Mouse (Mus musculus) lung, postnatal 25 days (tissue): ENCODE measurements around the gene Sec16a.

Experiments used
- DNase-seq: peaks from one replicate; pipeline ENCODE4 v3.0.0; 2022; ENCODE audit warnings: low spot score

Sec16a gene

DNA sequence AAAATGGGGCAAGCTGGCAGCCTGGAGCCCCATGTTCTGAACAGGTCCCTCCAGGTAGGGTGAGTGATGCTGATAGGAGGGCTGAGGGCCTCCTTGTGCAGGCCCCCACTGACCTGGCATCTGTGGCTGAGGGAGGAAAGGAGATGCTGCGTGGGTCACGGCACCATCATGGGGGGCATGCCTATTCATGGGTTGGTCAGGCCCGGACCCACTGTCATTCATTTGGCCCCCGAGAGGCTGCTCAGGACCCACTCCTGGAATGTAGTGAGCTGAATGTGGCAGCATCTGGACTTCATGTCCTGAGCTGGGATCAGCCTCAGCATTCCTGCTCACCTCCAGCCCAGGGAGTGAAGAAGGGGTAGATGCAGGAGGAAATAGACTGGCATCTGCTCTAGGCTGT lies 3.8 kb downstream of the Sec16a start:
- no peak for DNase-seq

DNA sequence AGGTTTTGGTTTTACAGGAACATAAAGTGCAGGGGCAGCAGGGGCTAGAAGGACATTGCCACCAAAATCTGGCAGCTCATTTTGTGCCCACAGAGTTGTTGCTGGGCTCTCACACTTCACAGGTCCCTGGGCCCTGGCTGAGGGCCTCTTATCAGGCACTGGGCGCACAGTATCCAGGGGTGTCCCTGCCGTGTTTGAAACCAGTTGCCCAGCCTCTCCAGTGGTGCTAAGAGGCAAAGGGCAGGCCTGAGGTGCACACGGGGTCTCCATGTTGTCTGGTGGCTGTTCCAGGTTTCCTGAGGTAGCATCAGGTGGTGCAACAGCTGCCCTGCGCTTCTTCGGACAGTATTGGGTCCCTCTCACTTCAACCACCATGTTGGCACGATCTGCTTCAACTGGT lies 5.3 kb downstream of the Sec16a start:
- no peak for DNase-seq

DNA sequence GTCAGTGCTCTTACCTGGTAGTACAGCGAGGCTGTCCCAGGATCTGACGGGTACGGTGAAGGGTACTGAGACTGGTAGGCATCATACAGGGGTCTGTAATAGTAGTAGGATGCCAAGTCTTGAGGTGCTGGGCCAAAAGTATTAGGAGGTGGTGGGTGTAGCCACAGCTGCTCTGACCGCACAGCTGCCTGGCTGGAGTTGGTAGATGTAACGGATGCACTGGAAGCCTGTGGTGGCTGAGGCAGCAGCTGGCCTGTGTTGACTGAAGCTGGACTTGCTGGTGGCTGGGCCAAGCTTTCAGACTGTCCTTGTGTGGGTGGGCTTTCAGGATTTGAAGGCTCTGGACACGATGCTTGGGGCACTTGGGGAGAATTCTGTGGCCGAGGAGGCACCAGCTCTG lies 6.6 kb downstream of the Sec16a start:
- no peak for DNase-seq

DNA sequence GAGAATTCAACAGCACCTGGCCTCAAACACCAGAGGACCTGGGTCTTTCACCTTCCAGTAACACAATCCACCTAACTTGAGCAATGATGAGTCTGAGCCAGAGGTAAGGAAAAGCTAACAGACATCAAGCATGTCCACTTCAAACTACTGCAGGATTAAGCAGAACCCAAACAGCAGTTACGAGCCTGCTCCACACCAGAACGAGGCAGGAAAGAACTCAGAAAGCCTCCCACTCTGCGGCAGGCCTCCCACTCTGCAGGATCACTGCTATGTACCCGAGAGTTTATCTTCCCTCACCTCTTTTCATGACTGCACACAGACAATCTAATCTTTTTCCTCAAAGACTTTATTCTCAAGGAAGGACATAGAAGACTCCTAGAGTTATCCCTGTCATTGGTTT lies 7.8 kb downstream of the Sec16a start:
- no peak for DNase-seq

DNA sequence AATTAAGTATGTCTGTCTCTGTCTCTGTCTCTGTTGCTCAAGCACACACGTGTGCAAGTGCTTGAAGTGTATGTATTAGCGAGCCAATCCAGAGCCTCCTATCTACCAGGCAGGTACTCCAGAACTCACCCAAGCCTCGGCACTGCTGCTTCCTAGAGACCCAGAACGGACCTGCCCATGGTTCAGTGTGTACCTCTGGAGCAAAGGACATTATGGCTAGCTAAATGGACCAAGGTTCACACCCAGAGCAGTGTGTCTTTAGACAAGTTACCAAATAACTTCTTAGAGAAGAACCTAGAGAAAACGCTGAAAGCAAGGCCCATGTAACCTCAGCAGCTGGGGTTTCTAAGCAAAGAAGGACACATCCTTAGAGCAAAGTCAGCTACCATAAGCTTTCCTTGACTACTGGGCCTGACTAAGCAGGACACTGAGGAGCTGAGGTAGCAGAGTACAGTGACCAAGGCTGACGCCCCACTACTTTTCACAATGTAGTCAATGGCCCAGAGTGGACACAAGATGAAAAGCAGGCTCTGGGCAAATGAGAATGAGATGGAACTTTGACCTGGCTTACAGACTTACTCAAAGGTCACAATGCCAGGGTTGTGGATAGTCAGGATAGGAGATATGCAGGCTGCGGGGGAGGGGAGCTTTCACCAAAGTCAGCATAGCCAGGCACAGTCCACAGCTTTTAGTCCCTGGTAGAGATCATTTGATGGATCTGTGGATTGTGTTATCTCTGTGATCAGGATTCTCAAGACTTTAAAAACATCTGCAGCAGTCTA lies 10.0 kb downstream of the Sec16a start:
- DNase-seq, result no peak

DNA sequence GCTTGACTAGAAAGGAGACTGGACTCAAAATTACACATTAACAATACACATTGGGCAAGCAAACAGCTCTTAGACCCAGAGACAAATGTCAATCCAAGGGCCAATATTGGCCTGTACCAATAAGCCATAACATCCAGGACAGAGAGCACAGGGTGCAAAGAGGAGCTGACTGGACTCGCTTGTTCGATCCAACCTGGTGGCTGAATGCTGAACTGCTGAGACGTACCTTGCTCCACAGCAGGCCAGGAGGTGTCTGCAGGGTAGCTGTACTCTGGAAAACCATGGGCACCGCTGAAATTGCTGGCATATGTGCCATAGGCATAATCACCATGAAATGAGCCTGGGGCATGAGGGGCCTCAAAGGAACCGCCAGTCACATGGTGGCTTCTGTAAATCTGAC lies 15.2 kb downstream of the Sec16a start:
- no peak for DNase-seq

DNA sequence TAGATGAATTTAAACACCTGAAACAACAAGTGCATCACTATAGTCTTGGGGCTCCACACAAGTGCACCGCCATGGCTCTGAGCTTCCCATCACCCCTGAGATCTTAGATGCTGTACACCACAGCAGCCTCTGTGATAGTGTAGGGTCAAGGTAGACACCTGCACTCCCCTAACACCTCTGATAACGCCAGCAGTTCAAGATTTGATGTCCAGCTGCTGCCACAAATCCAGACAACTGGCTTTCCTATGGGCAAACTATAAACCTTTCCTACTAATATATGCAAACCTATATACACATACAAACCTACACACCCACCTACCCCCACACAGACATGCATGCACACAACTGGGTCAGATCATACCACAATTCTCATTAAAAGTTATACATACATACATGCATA lies 20.5 kb downstream of the Sec16a start:
- DNase-seq, result no peak

DNA sequence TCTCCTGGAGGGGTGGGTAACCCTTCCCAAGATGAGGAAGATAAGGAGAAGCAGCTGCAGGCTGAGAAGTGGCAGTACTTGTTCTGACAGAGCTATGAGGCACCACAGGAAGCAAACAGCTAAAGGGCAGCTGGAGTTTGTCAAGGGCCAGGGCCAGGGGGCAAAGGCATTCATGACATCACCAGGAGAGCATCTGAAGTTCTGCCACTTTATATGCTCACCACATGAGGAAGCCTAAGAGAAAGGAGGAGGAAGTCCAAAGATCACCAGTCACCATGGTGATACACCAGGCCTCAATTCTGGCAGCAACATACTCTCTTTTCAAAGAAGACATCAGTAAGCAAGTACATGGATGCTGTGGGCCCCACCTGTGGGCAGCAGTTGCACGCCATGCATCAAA lies 21.9 kb downstream of the Sec16a start:
- DNase-seq, result no peak

DNA sequence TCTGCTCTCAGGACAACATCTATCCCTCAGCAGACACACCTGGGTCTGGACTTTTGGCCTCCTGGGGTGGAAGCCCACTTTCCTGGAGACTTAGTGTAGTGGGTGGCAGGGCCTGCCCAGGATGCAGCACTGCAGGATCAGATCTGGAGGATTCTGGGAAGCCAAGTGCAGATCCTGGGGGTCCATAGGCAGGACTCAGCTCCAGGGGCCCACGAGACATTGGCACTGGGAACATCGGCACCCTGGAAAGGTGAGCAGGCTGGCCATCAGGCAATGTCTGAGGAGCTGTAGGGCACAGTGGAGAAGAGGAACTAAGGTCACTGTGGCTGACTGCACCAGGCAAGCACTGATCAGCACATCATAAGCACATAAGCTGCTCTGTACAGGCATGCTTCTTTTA lies 23.0 kb downstream of the Sec16a start:
- no peak for DNase-seq

DNA sequence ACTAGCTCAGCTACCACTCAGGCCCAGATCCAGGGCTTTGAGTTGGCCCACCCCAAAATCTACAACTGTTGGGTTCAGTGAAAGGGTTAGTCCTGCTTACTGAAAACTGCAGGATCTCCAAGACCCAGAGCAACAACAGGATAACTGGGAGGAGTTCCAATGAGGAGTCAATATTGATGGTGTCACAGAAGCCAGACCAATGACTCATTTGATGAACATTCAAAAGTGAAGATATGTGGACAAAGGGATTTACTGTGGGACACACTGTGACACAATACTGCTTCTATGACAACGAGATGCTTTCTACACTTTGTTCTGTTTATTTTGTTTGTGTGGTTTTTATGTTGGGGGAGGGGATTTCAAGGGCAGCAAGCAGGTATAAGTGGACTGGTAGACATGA lies 26.9 kb downstream of the Sec16a start:
- no peak for DNase-seq

DNA sequence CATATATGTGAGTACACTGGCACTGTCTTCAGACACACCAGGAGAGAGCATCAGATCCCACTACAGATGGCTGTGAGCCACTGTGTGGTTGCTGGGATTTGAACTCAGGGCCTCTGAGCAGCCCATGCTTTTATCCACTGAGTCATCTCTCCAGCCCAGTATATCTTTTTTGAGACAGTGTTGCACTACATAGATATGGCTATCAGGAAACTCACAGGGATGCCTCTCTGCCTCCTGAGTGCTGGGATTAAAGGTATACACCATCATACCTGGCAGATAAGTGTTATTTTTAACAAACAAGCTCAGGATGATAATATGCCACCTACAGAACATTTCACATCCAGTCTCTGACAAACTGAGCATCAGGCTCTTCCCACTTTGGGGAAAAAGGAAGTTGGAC lies 27.9 kb downstream of the Sec16a start:
- no peak for DNase-seq

DNA sequence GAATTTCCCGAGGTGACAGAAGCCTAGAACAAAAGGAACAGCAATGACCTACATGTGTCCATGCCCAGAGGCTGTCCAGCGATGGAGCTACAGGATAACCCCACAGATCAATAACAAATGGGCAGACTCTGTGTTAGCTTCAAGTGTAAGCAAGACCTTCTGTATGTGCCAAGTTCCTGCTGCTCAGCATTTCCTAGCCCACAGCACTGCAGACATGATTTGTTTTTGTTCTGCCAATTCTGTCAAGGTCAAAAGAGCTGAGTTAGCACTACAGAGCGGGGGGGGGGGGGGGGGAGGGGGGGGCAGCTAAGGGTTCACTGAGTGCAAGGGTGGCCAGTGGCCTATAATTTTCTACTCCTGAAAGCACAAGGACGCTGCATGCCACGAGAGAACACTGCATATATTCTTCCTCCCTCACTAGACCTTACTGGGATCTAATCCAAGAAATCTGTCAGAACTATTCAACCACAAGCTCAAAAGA lies 34.0 kb downstream of the Sec16a start:
- DNase-seq, result no peak

DNA sequence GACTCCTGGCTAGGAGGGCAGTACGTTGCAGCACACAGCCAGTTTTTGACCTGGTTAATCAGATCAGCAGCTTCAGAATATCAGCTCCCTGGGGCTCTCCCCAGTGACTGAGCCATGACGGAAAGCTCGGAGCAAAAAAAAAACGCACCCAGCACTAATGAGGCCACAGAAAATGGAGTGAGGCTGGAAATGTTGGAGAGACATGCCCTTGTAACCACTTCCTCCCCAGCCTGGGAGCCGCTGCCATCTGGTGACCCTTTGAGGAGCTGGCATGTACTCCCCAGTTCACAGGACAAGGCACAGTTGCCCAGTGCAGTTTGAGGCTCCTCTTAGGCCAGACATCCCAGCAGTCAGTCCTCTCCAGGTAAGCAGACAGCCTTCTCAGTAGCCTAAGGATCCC lies 34.9 kb downstream of the Sec16a start:
- no peak for DNase-seq

DNA sequence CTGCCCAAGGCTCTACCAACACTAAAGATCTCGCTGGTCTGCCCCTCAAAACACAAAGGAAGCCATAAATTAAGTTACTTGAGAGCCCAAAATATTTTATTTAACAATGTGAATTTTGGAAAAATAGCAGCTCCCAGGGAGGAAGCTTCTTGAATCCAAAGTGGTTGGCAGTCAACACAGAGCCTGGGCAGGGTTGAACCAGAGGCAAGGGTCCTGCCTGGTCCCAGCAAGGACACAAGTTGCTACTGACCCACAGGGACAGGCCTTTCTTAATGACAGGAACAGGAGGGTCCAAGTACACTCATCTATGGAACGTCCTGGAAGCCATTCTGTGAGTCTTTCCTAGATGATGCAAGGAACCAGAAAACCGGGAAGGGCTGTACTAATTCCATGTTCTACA lies 35.7 kb downstream of the Sec16a start:
- no peak for DNase-seq

DNA sequence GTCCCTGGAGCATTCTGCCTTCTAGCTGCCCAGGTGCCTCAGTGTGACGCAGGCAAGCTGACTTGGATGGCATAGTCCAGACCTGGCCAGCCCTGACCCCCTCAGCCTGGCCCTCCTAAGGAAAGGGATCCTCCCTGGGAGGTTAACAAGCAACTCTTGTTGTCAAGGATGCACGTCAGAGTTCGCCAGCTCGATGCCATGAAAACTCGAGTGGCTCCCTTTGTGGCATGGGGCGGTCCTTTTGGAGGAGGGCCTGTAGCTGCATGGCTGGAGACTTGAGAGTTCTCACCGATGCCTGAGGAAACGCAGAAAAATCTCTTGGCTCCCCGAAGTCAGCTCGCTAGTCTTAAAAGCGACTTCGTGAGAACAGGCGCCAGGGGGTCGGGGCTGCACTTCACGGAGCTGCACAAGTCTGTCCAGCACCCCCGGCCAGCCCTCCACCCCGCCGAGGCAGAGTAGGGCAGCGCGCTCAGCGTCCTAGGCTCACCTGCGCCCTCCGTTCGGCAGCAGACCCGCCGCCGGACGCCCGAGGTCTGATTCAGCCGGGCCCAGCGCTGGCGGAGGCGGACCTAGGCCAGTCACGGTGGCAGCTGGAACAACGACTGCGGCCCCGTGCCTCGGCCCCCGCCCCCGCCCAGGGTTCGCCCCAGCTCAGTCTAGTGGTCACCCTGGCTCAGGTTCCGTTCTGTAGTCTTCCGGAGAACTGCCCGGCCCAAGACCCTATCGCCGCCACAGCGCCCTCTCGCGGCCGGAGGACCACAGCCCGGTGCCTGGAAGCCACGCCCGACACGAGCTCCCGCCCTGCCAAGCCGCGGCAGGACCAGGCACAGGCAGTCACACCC lies 36.3 kb downstream of the Sec16a start, which contains the start of gene Inpp5e:
Gene Inpp5e (minus strand): TSS at position 689 of the 842 bp plus-strand sequence.
- DNase-seq, result peak; percentile 97

DNA sequence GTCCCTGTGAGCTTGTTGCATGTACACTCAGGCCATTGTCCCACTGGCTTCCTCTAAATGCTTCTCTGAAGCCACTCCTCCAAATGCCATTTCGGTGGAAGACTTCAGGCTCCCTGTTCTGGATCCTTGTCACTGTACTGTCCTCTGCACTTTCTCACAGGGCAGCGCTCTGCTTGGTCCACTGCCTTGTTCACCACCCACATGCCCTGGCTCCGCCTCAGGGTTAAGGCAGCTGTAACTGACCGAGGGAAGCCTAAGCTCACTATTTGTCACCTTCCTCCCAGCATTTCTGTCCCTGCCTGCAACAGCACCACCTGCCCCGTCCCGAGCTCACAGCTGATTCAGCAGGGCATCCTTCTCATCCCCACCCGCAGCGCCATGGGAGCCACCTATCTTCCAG lies 41.7 kb downstream of the Sec16a start:
- DNase-seq, result no peak

DNA sequence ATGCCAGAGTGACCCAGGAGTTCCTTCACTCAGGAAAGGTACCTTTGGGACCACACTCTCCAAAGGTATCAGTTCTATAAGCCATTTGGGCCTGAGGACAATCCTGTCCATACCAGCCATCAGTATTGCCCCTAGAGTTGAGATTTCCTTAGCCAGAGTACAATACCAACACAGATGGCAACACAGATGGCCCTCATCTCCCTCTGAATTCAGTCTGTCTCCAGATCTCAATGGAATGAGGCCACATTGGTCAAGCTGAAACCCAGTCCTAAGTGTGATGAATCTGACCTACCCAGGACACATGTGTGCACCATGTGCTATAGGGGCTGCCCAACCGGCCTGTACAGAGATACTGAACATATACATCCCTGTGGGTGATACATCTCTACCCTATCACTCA lies 42.8 kb downstream of the Sec16a start:
- DNase-seq, result no peak

DNA sequence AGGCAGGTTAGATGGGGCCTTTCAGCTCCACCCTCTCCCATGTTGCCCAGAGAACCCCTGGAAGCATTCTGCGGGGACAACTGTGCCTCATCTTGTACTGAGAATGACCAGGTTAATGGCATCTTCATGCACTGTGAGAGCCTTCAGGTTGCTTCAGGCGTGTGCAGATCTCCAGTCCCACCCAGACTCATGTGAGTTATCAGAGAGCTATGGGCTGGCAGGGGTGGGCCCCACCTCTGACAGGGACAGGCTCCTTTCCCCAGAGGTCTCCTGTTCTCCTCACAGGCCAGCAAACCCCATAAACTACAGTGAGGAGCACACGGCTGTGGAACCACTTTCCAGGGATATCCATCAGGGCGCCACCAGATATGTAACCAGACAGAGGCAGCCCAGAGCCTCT lies 44.0 kb downstream of the Sec16a start:
- no peak for DNase-seq

DNA sequence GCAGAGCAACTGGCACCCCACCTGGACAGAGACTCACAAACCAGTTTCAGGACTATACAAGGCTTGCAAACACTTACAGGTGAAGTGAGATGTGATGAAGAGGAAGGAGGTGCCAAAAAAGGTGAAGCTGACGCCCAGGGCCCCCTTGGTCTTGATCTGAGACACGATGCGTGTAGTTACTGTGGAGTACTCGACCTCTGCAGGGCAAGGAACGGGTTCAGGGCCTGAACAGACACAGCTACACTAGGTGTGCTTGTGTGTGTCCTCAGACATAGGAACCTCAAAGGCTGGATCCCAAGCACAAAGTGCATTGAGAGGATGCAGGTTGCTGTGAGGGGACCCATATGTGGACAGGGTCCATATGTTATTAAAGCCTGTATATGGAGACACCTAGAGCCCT lies 44.7 kb downstream of the Sec16a start:
- no peak for DNase-seq

DNA sequence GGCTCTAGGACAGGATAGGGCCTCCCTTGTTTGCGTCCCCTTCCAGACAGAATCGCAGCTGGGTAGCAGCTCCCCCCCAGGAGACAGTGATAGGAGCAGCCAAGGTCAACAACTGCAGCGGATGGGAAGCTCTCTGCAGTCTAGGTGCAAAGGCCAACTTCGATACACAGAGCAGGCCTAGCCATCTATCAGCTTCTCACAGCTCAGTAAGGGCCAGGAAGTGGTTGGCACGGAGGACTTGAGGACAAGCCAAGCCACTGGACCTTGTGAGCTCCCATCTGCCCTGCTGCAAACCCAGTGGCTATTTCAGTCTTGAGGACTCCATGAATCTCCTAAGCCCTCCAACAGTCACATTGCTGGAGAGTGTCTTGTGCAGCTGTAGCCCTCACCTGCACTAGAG lies 45.4 kb downstream of the Sec16a start:
- DNase-seq, result no peak

DNA sequence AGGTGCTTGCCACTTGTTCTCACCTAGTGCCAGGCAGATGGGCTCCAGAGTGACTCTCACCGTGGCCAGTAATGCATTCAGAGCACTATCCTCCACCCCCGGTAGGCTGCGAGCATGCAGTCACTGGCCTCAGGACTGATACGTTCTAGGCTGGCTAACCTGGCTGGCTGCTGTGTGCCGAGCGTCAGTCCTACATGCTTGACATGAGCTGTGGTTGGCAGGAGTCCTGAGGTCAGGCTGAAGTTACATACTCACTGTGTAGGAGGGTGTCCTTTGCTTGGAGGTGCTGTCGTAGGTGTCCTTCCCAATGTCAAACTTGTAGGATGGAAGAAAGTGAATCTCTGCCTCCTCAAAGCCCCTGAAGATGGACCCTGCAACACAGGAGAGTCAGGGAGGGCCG lies 46.0 kb downstream of the Sec16a start:
- DNase-seq, result no peak

DNA sequence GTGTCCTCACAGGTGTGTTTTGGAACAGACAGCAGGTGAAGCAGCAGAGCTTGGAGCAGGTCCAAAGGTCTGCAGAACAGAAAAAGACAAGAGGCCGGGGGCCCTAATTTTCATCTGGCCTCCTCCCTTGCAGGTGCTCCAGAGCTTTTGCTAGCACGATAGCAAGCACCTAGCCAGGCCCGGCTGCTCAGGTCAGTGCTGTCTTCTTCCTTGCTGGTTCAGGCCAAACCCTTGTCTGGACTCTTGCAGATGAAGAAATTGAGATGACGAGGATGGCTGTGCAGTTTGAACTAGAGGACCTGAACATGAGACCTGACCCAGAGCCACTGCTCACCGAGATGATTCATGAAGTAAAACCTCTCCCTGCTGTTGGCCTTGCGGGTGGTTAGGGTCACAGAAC lies 53.4 kb downstream of the Sec16a start:
- DNase-seq, result no peak

DNA sequence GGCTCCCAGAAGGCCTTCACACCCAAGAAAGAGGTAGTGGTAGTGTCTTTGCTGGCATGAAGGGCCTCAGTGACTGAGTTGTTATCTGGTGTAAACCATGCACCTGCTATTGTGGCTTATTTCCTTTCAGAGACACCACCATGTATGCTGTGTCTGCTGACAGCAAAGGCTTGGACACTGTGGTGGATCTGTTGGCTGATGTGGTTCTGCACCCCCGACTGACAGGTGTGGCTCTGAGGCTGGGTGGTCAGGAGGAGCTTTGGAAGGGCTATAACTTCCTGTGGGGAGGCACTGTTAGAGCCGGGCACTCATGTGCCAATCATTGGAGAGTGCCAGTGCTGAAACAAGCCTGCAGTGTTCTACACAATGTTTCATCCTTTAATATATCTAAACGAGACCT lies 54.1 kb downstream of the Sec16a start:
- no peak for DNase-seq
